Mouse (Mus musculus) lung, postnatal 0 days (tissue): ENCODE results near the gene Krr1. TPM values are rescaled to one million over a fixed set of nuclear protein-coding genes. Genes with fewer than 3 reads are reported as not detected.

Experiments used
- ATAC-seq: fragments of 200-750 bp; cut with Nextera tagmentation; 2 replicates; pipeline ENCODE4 v1.8.0; 2017; ENCODE audit warnings: moderate library complexity
- DNase-seq: peaks from one replicate; pipeline ENCODE4 v3.0.0-alpha.2; 2016; ENCODE audit warnings: low spot score
- H3K27ac ChIP-seq: fragments of 300-500 bp; sonication (generic); 2 replicates; pipeline ENCODE4 v1.5.1; 2014; ENCODE audit warnings: antibody characterized with exemption, mild to moderate bottlenecking, low read length, mixed read lengths
- H3K27me3 ChIP-seq: fragments of 300-500 bp; sonication (generic); replicated peaks from 2 replicates; pipeline ENCODE4 v1.6.1; 2014; ENCODE audit warnings: low read length, mixed read lengths; ENCODE audit not compliant: insufficient read depth
- H3K36me3 ChIP-seq: fragments of 300-500 bp; sonication (generic); 2 replicates; pipeline ENCODE4 v1.6.1; 2014; ENCODE audit warnings: low read length, mixed read lengths; ENCODE audit not compliant: insufficient read depth
- H3K4me1 ChIP-seq: fragments of 300-500 bp; sonication (generic); 2 replicates; pipeline ENCODE4 v1.6.1; 2014; ENCODE audit warnings: antibody characterized with exemption, low read depth, low read length, mixed read lengths; ENCODE audit not compliant: insufficient read depth
- H3K4me2 ChIP-seq: fragments of 300-500 bp; sonication (generic); replicated peaks from 2 replicates; pipeline ENCODE4 v1.6.1; 2014; ENCODE audit warnings: low read depth, mild to moderate bottlenecking, low read length, moderate library complexity, mixed read lengths
- H3K4me3 ChIP-seq: fragments of 300-500 bp; sonication (generic); 2 replicates; pipeline ENCODE4 v1.5.1; 2014; ENCODE audit warnings: low read depth, low read length
- H3K9ac ChIP-seq: fragments of 300-500 bp; sonication (generic); replicated peaks from 2 replicates; pipeline ENCODE4 v1.6.1; 2014; ENCODE audit warnings: low read depth, mild to moderate bottlenecking
- H3K9me3 ChIP-seq: fragments of 300-500 bp; sonication (generic); 2 replicates; pipeline ENCODE4 v1.6.1; 2016; ENCODE audit warnings: low read length, mixed read lengths
- CTCF ChIP-seq: IDR thresholded peaks from 2 replicates; pipeline ENCODE4 v1.5.1; 2016; ENCODE audit warnings: antibody characterized with exemption, mild to moderate bottlenecking
- EP300 ChIP-seq: IDR thresholded peaks from 2 replicates; pipeline ENCODE4 v1.6.1; 2016; ENCODE audit warnings: antibody characterized with exemption, mild to moderate bottlenecking, control low read depth
- WGBS: fragments of 180-500 bp; shearing (Covaris S2); extraction: QIAGEN DNeasy Blood & Tissue Kit; methylation state at CpG from one replicate; pipeline ENCODE4 v1.1.7; 2014; 5-methylcytosine and 5-hydroxymethylcytosine counted together
- polyA plus RNA-seq: library from polyadenylated mRNA; unstranded; fragments of >200 nt; fragmentation: Nextera tagmentation; extraction: Ambion mirVana; gene quantifications from 2 replicates; pipeline ENCODE4 v1.2.1, GENCODE M21; 2015

Gene Krr1
- polyA plus RNA-seq, 1 experiment from 2014 or later = 18.6 TPM

DNA sequence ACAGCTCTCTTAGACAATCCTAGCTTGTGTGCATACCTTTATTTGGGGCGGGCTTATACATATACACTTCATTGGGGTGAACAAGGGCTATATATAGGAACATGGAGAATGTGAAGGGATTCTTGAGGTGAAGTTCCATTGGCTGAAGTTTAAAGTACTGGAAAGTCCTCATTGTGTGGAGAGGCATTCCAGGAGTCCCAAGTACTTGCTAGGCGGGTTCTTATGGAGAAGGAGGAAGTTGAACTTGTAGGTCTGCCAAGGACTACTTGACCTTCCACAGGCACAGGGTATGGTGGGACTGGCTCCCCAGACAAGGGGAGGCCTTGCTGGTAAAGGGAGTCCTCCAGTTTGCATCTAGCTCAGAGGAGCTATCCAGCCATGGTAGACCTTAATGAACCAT lies 13.1 kb upstream of the Krr1 start:
- peak; percentile 93 for DNase-seq
- 45% methylated on average over 2 of the region's 2 CpGs for WGBS
- TF ChIP-seq CTCF (no peak), EP300 (peak; percentile 100)
- peak; percentile 95 for ATAC-seq
- Histone ChIP-seq H3K27ac (peak overlapping the region; percentile 84), H3K9me3 (no peaks in the 10 kb centered on the region), H3K4me3 (no peak overlapping the region), H3K27me3 (no peaks in the 10 kb centered on the region), H3K4me1 (no peaks in the 10 kb centered on the region), H3K4me2 (no peak overlapping the region), H3K9ac (no peak overlapping the region), H3K36me3 (no peaks in the 10 kb centered on the region)

DNA sequence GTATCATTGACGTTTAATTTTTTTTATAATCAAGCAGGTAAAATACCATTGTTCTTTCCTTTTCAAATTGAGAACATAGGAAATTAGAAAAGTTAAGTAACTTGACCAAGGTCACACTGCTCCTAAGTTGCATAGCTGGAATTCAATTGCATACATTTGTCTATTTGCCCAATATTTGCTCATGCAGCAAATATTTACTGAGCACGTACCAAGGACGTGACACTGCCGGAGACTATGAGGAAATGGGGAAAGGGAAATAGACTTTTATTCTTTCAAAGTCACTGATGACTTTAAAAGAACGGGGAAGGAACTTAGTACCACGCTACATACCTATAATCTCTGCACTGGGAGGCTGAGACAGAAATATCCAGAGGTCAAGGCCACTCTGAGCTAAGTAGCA lies 12.0 kb upstream of the Krr1 start:
- Histone ChIP-seq H3K4me3 (no peak overlapping the region), H3K4me1 (no peaks in the 10 kb centered on the region), H3K36me3 (no peaks in the 10 kb centered on the region), H3K27ac (peak overlapping the region; percentile 84), H3K9me3 (no peaks in the 10 kb centered on the region), H3K27me3 (no peaks in the 10 kb centered on the region), H3K4me2 (no peak overlapping the region), H3K9ac (no peak overlapping the region)
- 23% methylated on average over 6 of the region's 6 CpGs for WGBS
- no peak for TF ChIP-seq CTCF
- peak; percentile 98 for TF ChIP-seq EP300
- DNase-seq (peak; percentile 87), ATAC-seq (peak; percentile 57)

GRCm38 (mm10) chr10:111966394-111966793 lies 6.1 kb upstream of the Krr1 start:
- Histone ChIP-seq H3K27ac (no peak overlapping the region), H3K27me3 (no peaks in the 10 kb centered on the region), H3K36me3 (no peaks in the 10 kb centered on the region), H3K4me3 (no peak overlapping the region), H3K9ac (no peak overlapping the region), H3K9me3 (no peaks in the 10 kb centered on the region), H3K4me1 (no peaks in the 10 kb centered on the region), H3K4me2 (no peak overlapping the region)
- ATAC-seq = no peak
- peak; percentile 25 for DNase-seq
- 41% methylated on average over 4 of the region's 4 CpGs for WGBS
- TF ChIP-seq EP300 (no peak), CTCF (peak; percentile 64)

- TF ChIP-seq EP300 (no peak), CTCF (no peak)
- H3K36me3 ChIP-seq = no peaks in the 10 kb centered on the region
- no peaks in the 10 kb centered on the region for H3K27me3 ChIP-seq
- H3K4me2 ChIP-seq = no peak overlapping the region
- no peak overlapping the region for H3K4me3 ChIP-seq
- DNase-seq (no peak), ATAC-seq (no peak)
- WGBS = 84% methylated on average over 3 of the region's 3 CpGs
- H3K9me3 ChIP-seq = no peaks in the 10 kb centered on the region
- H3K9ac ChIP-seq = no peak overlapping the region
- H3K27ac ChIP-seq = no peak overlapping the region
- peaks cover 5% of the 10 kb centered on the region; the same call in 1 of the 2 replicates for H3K4me1 ChIP-seq
Observed at GRCm38 (mm10) chr10:111971929-111972328, 535 bp upstream of the Krr1 start.

DNA sequence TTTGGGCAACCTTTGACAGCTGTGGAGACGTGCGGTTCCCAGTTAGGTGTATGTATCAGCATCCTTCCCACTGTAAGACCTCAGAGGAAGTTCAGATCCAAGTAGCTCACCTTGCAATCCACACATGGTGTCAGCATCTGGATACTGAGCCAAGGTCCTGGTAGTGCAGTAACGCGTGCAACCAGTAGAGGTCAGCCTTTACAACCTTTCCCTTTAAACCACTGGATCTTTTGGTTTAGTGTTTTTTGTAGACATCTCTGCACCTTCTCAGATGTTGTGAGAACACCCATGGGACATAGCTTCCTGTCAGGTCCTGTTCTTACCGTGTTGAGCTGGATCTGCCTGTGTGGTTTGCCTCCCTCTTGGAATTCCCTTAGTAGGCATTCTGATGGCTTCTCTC lies 5.1 kb downstream of the Krr1 start:
- Histone ChIP-seq H3K9ac (no peak overlapping the region), H3K4me1 (peaks cover 5% of the 10 kb centered on the region; the same call in 1 of the 2 replicates), H3K36me3 (peaks cover 15% of the 10 kb centered on the region; the same call in 1 of the 2 replicates), H3K27me3 (no peaks in the 10 kb centered on the region), H3K9me3 (no peaks in the 10 kb centered on the region), H3K4me3 (no peak overlapping the region), H3K4me2 (no peak overlapping the region), H3K27ac (no peak overlapping the region)
- peak; percentile 25; the same call in 1 of the 2 replicates for ATAC-seq
- TF ChIP-seq CTCF (peak; percentile 95), EP300 (no peak)
- peak; percentile 72 for DNase-seq
- WGBS = 44% methylated on average over 5 of the region's 5 CpGs

DNA sequence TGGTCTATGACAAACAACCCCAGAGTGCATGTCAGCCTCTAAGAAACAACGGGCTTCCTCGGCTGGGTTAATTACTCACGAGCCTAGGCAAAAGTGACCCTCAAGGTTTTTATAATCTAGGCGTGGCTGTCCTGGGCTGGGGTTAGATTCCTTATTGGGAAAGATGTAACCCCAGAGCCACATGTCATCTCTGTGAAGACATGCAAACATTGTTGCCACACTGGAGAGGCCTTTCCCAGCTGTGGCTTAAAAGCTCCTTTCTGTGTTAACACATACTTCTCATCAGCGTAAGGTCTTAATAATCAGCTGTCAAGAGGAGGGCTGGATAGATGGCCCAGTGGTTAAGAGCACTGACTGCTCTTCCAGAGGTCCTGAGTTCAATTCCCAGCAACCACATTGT lies 10.6 kb downstream of the Krr1 start:
- TF ChIP-seq EP300 (no peak), CTCF (no peak)
- DNase-seq = no peak
- H3K27me3 ChIP-seq = no peaks in the 10 kb centered on the region
- no peaks in the 10 kb centered on the region for H3K4me1 ChIP-seq
- H3K9ac ChIP-seq = no peak overlapping the region
- no peak overlapping the region for H3K27ac ChIP-seq
- no peaks in the 10 kb centered on the region for H3K9me3 ChIP-seq
- ATAC-seq = no peak
- no peak overlapping the region for H3K4me3 ChIP-seq
- peaks cover 40% of the 10 kb centered on the region; the same call in 1 of the 2 replicates for H3K36me3 ChIP-seq
- no peak overlapping the region for H3K4me2 ChIP-seq
- 85% methylated on average over 5 of the region's 5 CpGs for WGBS

- no peaks in the 10 kb centered on the region for H3K4me1 ChIP-seq
- 78% methylated on average over 6 of the region's 6 CpGs for WGBS
- no peak for TF ChIP-seq EP300
- TF ChIP-seq CTCF = no peak
- peaks cover 29% of the 10 kb centered on the region; the same call in 1 of the 2 replicates for H3K36me3 ChIP-seq
- no peak overlapping the region for H3K4me3 ChIP-seq
- no peaks in the 10 kb centered on the region for H3K27me3 ChIP-seq
- DNase-seq (no peak), ATAC-seq (no peak)
- no peak overlapping the region for H3K27ac ChIP-seq
- no peak overlapping the region for H3K9ac ChIP-seq
- H3K4me2 ChIP-seq = no peak overlapping the region
- H3K9me3 ChIP-seq = no peaks in the 10 kb centered on the region
Observed at GRCm38 (mm10) chr10:111986453-111986852, 14.0 kb downstream of the Krr1 start.
